Mouse (Mus musculus): ENCODE results near the gene Car12. TPM values are rescaled to one million over a fixed set of nuclear protein-coding genes. Genes with fewer than 3 reads are reported as not detected.
"Not testable (repeated sequence)": the region's sequence is repeated elsewhere in the genome, so short reads cannot be mapped to it uniquely, and the experiment has no call there.

Gene Car12
- polyA plus RNA-seq, 1 experiment from 2014 or later, result 7.9 TPM

DNA sequence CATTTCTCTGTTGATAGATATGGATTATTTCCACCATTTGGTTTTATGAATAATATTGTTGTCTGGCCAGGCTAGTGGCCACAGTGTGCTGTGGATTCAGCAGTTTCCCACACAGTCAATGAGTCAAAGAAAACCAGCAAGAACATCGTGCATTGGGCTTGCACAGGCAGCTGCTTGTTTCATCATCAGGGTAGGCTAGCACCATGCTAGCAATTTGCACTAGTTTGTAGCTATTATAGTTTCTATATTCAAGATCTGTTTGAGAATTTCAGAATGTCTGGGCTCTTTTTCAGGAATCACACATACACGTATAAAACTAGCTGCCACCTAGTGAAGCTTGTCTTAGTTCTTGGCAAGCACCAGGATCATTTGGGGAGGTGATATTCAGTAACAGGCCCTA lies 21.6 kb downstream of the Car12 start:
- Histone ChIP-seq H3K4me3 (no peak overlapping the region), H3K27me3 (no peaks in the 10 kb centered on the region), H3K4me2 (replicated peaks) (no peak overlapping the region), H3K4me1 (0 out of 2 replicates have a peak, but pooled peaks cover 6% of the 10 kb centered on the region), H3K27ac (no peak overlapping the region), H3K9ac (no peak overlapping the region), H3K9me3 (no peaks in the 10 kb centered on the region), H3K36me3 (no peaks in the 10 kb centered on the region)
- ATAC-seq (ENCODE audit: insufficient number of reproducible peaks, insufficient read depth, low FRiP score, low TSS enrichment), result no peak
- 88% methylated on average over 2 of the region's 2 CpGs for WGBS

DNA sequence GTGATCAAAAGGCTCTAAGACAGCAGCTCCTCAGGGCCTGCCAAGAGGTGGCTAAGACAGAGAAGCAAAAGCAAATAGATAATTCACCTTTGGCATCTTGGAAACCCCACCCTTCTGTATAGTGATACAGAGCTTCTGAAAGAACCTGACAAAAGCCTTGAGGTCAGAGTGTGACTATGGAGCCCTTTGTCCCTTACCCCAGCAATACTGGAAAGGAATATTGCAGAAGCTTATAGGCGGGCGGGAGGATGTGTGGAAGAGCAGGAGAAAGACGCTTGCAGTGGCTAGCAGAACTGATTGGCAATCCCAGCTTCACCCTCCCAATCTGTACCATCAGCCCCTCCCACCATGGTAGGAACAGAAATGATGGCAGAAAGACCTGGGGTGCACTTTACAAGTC lies 22.5 kb downstream of the Car12 start:
- no peaks in the 10 kb centered on the region for H3K9me3 ChIP-seq
- H3K27me3 ChIP-seq, result no peaks in the 10 kb centered on the region
- no peak overlapping the region for H3K4me3 ChIP-seq
- no peaks in the 10 kb centered on the region for H3K36me3 ChIP-seq
- H3K9ac ChIP-seq, result no peak overlapping the region
- no peak overlapping the region for H3K27ac ChIP-seq
- 0 out of 2 replicates have a peak, but pooled peaks cover 6% of the 10 kb centered on the region for H3K4me1 ChIP-seq
- ATAC-seq (ENCODE audit: insufficient number of reproducible peaks, insufficient read depth, low FRiP score, low TSS enrichment), result no peak
- no peak overlapping the region for H3K4me2 ChIP-seq (replicated peaks)
- 88% methylated on average over 3 of the region's 3 CpGs for WGBS

DNA sequence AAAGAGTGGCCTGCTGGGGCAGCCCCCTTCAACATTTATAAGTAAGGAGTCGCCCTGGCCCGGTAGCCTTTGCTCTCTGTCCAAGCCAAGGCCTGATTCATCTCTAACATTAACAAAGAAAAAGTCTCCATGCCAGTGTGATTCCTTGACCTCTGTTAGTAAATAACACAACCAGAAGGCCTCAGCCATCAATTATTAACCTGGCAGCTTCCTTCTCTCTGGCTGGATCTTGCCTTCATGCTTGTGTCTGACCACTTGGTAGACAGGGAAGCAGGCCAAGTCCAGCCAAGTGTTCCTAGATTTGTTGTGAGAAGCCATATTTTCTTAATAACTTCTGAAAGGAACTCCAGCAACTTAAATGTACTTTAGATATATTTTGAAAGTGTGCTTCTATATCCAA lies 23.1 kb downstream of the Car12 start:
- Histone ChIP-seq H3K4me1 (0 out of 2 replicates have a peak, but pooled peaks cover 6% of the 10 kb centered on the region), H3K4me2 (replicated peaks) (no peak overlapping the region), H3K4me3 (no peak overlapping the region), H3K27ac (no peak overlapping the region), H3K9ac (no peak overlapping the region), H3K27me3 (no peaks in the 10 kb centered on the region), H3K9me3 (no peaks in the 10 kb centered on the region), H3K36me3 (no peaks in the 10 kb centered on the region)
- no peak for ATAC-seq (ENCODE audit: insufficient number of reproducible peaks, insufficient read depth, low FRiP score, low TSS enrichment)
- 94% methylated on average over 2 of the region's 2 CpGs for WGBS

DNA sequence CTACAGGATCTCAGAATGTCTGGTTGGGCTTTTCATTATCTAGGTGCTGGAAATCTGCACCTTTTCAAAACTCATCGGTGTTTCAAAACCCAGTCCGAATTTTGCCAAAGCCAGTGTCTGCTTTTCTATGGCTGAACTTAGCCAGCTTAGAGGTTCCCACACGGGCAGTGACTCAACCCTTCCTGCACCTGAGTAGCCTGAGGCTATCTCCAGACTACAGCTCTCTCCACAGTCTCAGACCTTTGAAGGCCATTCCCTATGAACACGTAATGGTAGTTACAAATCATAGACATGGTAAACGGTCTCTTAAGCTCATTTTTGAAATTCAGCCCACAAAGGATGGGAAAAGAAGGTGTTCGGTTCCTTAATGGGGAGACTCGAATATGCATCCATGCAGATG lies 26.0 kb downstream of the Car12 start:
- H3K27ac ChIP-seq, result no peak overlapping the region
- no peak for ATAC-seq (ENCODE audit: insufficient number of reproducible peaks, insufficient read depth, low FRiP score, low TSS enrichment)
- no peak overlapping the region for H3K4me2 ChIP-seq (replicated peaks)
- H3K4me3 ChIP-seq, result no peak overlapping the region
- H3K9ac ChIP-seq, result no peak overlapping the region; the same call in 1 of the 2 replicates
- WGBS, result 78% methylated on average over 7 of the region's 7 CpGs
- H3K4me1 ChIP-seq, result no peaks in the 10 kb centered on the region
- H3K36me3 ChIP-seq, result no peaks in the 10 kb centered on the region
- H3K9me3 ChIP-seq, result no peaks in the 10 kb centered on the region
- no peaks in the 10 kb centered on the region for H3K27me3 ChIP-seq

DNA sequence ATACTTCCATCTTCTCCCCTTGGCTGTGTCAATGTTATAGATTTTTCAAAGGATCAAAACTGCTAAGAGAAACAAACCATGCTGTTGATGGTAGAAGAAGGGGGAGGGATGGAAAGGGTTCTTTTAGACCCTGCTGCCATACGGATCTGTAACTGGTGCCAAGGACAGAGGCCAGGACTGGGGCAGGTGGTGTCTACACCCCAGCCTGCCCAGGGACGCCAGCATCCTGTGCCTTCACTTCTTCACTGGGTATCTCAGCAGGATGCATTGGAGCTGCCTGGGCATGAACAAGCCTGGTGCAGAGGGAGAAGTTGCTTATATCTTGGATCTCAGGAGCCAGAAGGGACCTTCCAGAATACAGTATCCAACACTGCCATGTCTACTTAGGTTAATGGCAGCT lies 31.0 kb downstream of the Car12 start:
- Histone ChIP-seq H3K36me3 (no peaks in the 10 kb centered on the region), H3K4me1 (no peaks in the 10 kb centered on the region), H3K27ac (no peak overlapping the region), H3K9me3 (no peaks in the 10 kb centered on the region), H3K4me2 (replicated peaks) (no peak overlapping the region), H3K9ac (no peak overlapping the region), H3K27me3 (peaks cover 3% of the 10 kb centered on the region; the same call in 1 of the 2 replicates), H3K4me3 (no peak overlapping the region)
- WGBS, result 76% methylated on average over 2 of the region's 2 CpGs
- no peak for ATAC-seq (ENCODE audit: insufficient number of reproducible peaks, insufficient read depth, low FRiP score, low TSS enrichment)

DNA sequence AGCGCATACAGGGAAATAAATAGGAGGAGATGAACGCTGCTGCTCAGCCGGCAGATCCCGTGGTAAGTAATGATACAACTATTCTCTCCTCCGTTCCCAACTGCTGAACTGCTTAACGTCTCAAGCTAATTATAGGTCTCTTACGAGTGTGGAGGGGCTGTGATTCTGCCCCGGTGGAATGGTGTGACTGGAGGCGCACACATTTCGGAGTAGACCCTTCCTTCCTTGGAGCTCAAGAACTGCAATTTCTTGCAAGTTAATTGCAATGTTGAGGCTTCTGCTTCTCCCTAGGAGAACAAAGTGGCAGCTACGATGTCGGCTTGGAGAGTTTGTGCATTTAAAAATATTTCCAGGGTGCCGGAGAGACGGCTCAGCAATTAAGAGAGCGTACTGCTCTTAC lies 34.9 kb downstream of the Car12 start:
- 84% methylated on average over 15 of the region's 15 CpGs for WGBS
- H3K4me1 ChIP-seq, result no peaks in the 10 kb centered on the region
- H3K4me3 ChIP-seq, result no peak overlapping the region

DNA sequence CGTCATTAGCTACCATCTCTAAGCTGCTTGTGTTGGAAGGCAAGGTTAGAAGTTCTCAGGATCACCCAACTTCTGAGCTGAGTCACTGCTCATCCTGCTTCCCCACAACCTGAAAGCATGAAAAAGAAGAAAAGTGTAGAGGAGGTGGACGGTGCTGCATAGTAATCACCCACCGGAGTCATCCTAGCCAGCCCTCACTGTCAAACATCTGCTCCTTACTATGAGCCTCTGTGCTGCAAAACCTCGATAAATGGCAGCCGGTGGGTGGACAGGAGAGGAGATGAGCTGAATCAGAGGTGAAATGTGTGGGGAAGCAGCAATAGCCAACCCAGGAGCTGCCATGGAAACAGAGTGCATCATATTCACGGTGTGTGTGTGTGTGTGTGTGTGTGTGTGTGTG lies 39.4 kb downstream of the Car12 start:
- 79% methylated on average over 6 of the region's 6 CpGs for WGBS
- Histone ChIP-seq H3K27me3 (no peaks in the 10 kb centered on the region), H3K27ac (no peak overlapping the region), H3K4me2 (replicated peaks) (no peak overlapping the region), H3K9me3 (no peaks in the 10 kb centered on the region), H3K36me3 (no peaks in the 10 kb centered on the region), H3K4me1 (no peaks in the 10 kb centered on the region), H3K9ac (no peak overlapping the region), H3K4me3 (no peak overlapping the region)
- no peak for ATAC-seq (ENCODE audit: insufficient number of reproducible peaks, insufficient read depth, low FRiP score, low TSS enrichment)

More for the DNA sequence above, 34.9 kb downstream of the Car12 start:
- H3K27ac ChIP-seq, result no peak overlapping the region
- H3K27me3 ChIP-seq, result peaks cover 3% of the 10 kb centered on the region; the same call in 1 of the 2 replicates
- H3K9ac ChIP-seq, result no peak overlapping the region
- no peaks in the 10 kb centered on the region for H3K36me3 ChIP-seq
- H3K9me3 ChIP-seq, result no peaks in the 10 kb centered on the region
- no peak for ATAC-seq (ENCODE audit: insufficient number of reproducible peaks, insufficient read depth, low FRiP score, low TSS enrichment)
- H3K4me2 ChIP-seq (replicated peaks), result no peak overlapping the region

DNA sequence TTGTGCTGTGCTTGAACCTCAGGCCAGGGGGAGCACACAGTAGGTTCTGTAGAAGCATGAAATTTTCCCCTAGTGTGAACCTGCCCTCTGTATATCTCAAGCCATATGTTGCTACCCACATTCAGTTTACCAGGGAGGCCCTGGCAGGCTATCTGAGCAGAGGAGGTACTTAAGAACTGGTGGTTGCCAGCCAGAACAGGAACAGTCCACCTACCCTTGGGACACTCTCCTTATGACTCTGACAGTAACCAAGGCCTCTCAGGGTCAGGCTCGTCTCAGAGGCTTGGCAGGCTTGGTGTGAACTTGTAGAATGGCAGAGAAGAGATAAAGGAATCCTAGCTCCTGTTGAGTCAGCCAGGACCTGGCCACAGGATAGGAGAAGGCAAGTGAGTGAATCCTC lies 47.5 kb downstream of the Car12 start:
- H3K36me3 ChIP-seq, result no peaks in the 10 kb centered on the region
- H3K4me2 ChIP-seq (replicated peaks), result no peak overlapping the region
- H3K4me1 ChIP-seq, result no peaks in the 10 kb centered on the region
- H3K4me3 ChIP-seq, result no peak overlapping the region
- no peaks in the 10 kb centered on the region for H3K9me3 ChIP-seq
- 68% methylated on average over 1 of the region's 1 CpGs for WGBS
- no peak overlapping the region for H3K27ac ChIP-seq
- no peaks in the 10 kb centered on the region for H3K27me3 ChIP-seq
- no peak for ATAC-seq (ENCODE audit: insufficient number of reproducible peaks, insufficient read depth, low FRiP score, low TSS enrichment)
- no peak overlapping the region for H3K9ac ChIP-seq

DNA sequence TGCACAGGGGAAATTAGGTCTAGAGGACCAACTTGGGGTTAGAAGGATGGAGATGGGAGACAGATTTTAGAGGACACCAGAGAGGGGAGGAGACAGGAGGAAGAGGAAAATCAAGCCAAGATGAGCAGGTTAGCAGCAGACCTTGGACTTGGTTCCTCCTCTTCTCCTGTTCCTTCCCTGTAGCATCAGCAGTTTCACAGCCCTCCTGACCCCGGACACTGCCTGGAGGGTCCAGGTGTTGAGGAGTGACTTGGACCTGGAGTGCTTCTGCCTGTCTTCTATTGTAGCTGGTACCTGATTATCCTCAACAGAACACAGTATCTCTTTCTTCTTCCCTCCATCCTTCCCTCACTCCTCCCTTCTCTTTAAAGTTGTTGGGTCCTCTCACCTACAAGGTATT lies 55.2 kb downstream of the Car12 start:
- Histone ChIP-seq H3K4me2 (replicated peaks) (no peak overlapping the region), H3K27me3 (no peaks in the 10 kb centered on the region), H3K9me3 (no peaks in the 10 kb centered on the region), H3K4me1 (no peaks in the 10 kb centered on the region), H3K4me3 (no peak overlapping the region), H3K9ac (no peak overlapping the region), H3K27ac (no peak overlapping the region), H3K36me3 (no peaks in the 10 kb centered on the region)
- 90% methylated on average over 1 of the region's 1 CpGs for WGBS
- ATAC-seq (ENCODE audit: insufficient number of reproducible peaks, insufficient read depth, low FRiP score, low TSS enrichment), result no peak

DNA sequence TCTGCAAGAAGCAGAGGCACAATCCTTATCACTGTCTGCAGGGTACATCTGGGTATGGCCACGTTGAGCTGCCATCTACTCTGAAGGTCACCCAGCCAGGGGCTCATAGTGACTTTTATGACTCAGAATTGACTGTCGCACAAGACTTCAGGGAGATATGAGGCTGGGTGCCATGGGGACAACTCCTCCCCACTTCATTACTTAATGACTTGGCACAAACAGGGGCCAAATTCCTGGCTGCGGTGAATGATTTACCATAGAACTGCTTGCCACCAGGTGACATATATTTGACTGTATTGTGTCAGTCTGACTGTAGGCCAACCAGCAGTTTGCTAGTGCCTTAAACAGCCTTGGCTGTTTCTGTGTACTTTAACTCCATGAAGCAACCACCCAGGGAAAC lies 55.8 kb downstream of the Car12 start:
- WGBS, result 86% methylated on average over 3 of the region's 3 CpGs
- no peaks in the 10 kb centered on the region for H3K4me1 ChIP-seq
- no peak overlapping the region for H3K27ac ChIP-seq
- no peak overlapping the region for H3K9ac ChIP-seq
- H3K4me3 ChIP-seq, result no peak overlapping the region
- H3K9me3 ChIP-seq, result no peaks in the 10 kb centered on the region
- ATAC-seq (ENCODE audit: insufficient number of reproducible peaks, insufficient read depth, low FRiP score, low TSS enrichment), result no peak
- no peaks in the 10 kb centered on the region for H3K36me3 ChIP-seq
- H3K4me2 ChIP-seq (replicated peaks), result no peak overlapping the region
- H3K27me3 ChIP-seq, result no peaks in the 10 kb centered on the region

DNA sequence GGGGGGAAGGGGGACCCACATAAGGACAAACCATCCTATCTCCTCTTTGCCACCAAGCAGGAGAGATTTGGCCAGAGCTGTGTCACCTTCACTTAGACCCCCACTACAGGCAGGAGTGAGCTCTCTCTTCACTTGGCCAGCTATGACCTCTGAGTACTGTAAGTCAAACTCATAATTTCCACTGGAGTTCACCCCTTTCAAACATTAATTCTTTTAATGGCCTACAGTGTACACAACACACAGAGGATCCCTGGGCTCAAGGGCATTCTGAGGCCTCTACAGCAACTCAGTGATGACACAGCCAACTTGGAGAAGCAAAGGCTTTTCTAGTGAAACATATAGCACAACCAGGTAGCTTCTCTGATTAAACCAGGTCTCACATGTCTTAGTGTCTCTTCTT lies 57.2 kb downstream of the Car12 start:
- no peak for ATAC-seq (ENCODE audit: insufficient number of reproducible peaks, insufficient read depth, low FRiP score, low TSS enrichment)
- Histone ChIP-seq H3K27ac (no peak overlapping the region), H3K9ac (no peak overlapping the region), H3K4me2 (replicated peaks) (no peak overlapping the region), H3K36me3 (no peaks in the 10 kb centered on the region), H3K4me1 (no peaks in the 10 kb centered on the region), H3K27me3 (no peaks in the 10 kb centered on the region), H3K4me3 (no peak overlapping the region), H3K9me3 (no peaks in the 10 kb centered on the region)

DNA sequence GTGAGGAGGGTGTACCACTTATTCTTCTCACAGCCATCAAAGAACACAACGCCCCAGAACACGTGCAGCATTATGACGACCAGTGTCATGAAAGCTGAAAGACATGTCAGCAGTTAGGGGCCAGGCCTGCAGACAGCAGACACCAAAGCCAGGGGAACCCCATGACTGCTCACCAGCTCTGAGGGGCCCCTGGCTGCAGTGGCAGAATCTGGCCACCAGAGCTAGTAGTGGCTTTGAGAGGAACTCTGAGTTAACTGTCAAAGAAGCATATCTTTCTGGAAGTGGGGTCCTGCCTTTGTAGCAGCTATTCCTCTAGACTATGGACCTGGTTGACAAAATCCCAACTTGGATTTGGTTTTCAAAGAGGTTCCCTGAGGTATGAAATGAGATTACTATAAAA lies 71.1 kb downstream of the Car12 start:
- not testable (repeated sequence) for H3K9ac ChIP-seq; H3K4me3 ChIP-seq; H3K27me3 ChIP-seq; ATAC-seq (ENCODE audit: insufficient number of reproducible peaks, insufficient read depth, low FRiP score, low TSS enrichment); H3K36me3 ChIP-seq; H3K4me2 ChIP-seq (replicated peaks); H3K9me3 ChIP-seq; H3K4me1 ChIP-seq; H3K27ac ChIP-seq
- 100% methylated on average over 1 of the region's 3 CpGs for WGBS

DNA sequence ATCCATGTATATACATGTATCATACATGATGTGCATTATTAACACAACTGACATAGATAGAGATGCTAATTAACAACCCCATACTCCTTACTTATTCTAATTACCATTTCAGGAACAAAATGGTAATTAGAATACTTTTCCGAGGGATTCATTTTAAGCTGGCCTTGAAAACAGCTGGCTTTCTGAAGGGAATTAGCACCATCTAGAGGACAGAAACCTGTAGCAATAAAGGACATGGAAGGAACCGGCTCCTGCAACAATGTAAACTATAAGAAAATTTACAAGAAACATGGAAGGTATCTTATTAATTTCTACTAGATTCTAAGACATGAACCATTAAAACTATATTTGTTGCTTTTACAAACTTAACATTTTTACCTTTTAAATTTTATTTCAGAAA lies 74.3 kb downstream of the Car12 start:
- 6% methylated on average over 2 of the region's 2 CpGs for WGBS
- no peak overlapping the region for H3K4me3 ChIP-seq
- H3K9ac ChIP-seq, result no peak overlapping the region
- H3K36me3 ChIP-seq, result no peaks in the 10 kb centered on the region
- no peak for ATAC-seq (ENCODE audit: insufficient number of reproducible peaks, insufficient read depth, low FRiP score, low TSS enrichment)
- H3K4me1 ChIP-seq, result no peaks in the 10 kb centered on the region
- H3K27me3 ChIP-seq, result no peaks in the 10 kb centered on the region
- H3K4me2 ChIP-seq (replicated peaks), result no peak overlapping the region
- no peaks in the 10 kb centered on the region for H3K9me3 ChIP-seq
- no peak overlapping the region for H3K27ac ChIP-seq
